In the genomic region with DNA sequence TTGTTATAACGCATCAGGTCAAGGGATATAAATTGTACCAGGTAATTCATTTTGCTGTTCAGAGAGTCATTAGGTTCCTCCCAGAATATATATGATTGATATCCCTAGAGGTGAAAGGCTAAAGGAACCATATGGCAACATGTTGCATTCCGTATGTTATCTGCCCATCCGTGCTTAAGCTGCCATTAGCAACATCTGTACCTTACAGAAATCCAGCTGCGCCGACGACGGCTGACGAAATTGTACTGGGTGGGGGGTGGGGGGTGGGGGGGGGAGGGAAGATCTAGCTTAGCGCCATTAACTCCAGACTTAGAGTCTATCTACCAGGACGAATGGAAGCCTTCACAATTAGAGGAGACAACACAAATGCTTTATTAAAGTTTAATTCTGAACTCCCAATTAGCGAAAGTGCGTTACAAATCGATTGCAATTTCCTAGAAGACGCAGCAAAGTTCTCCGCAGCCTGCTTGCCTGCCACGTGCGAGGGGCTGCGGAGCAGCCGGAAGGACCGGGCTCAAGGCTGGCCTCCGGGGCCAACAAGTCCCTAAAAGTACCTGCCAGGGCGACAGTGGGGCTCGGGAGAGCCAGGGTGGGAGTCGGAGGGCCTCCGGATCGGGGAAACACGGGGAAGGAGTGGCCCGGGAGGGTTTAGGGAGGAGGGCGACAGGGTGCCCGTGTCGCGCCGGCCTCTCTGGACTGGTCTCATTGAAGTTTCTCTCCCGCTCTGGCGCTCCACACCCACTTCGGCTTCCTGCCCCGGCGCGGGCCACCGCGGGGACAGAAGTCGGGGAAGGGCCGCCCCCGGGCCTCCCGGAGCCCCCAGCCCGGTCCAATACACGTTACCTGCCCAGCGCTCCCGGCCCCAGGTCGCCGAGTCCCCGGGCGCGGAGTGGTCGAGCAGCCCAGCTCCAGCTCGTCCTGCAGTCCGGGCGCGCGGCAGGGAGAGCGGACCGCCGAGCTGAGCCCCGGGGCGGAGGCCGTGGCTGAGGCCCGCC, we compare ENCODE assay signal across 8 mouse cellular contexts. TPM values are rescaled to one million over a fixed set of nuclear protein-coding genes. Genes with fewer than 3 reads are reported as not detected.
DNase-seq lines count a peak whose midpoint lies in the region; ATAC-seq and TF ChIP-seq lines count a peak whose summit lies in the region.

No protein-coding gene starts in this region.

- peak; percentile 89 for ATAC-seq in embryonic facial prominence, embryonic 11.5 days (replicated peaks; ENCODE audit: insufficient number of reproducible peaks, low FRiP score, low TSS enrichment, low read depth)
- peak; percentile 74 for ATAC-seq in lung, postnatal 0 days

- TF ChIP-seq CTCF in C2C12 (IDR thresholded peaks at IDR 0.05; ENCODE audit: control insufficient read depth, insufficient read depth, insufficient read length): no peak
- no peak for TF ChIP-seq CTCF in kidney, adult 2 months (conservative IDR thresholded peaks at IDR 0.05; ENCODE audit: insufficient read depth, insufficient read length, low read depth, low read length)
- TF ChIP-seq CTCF in lung, postnatal 0 days (IDR thresholded peaks at IDR 0.05): no peak
- TF ChIP-seq CTCF in olfactory bulb, adult 2 months (IDR thresholded peaks at IDR 0.05; ENCODE audit: insufficient read depth, low read depth, low read length): no peak

- TF ChIP-seq EP300 in lung, postnatal 0 days (IDR thresholded peaks at IDR 0.05): no peak

- H3K4me2 ChIP-seq in embryonic facial prominence, embryonic 11.5 days (ENCODE audit: low read depth, low read length): peak overlapping the region; percentile 74
- H3K4me2 ChIP-seq in lung, postnatal 0 days (replicated peaks; ENCODE audit: low read depth, low read length): peak overlapping the region; percentile 92

- no peaks in the 10 kb centered on the region for H3K4me1 ChIP-seq in embryonic facial prominence, embryonic 11.5 days (ENCODE audit: control insufficient read depth, insufficient read depth, low read length)
- no peaks in the 10 kb centered on the region for H3K4me1 ChIP-seq in kidney, adult 2 months (ENCODE audit: control insufficient read depth, insufficient read depth, low read length)
- H3K4me1 ChIP-seq in lung, postnatal 0 days (ENCODE audit: insufficient read depth, low read depth, low read length): peaks cover 4% of the 10 kb centered on the region; the same call in 1 of the 2 replicates
- H3K4me1 ChIP-seq in olfactory bulb, adult 2 months (ENCODE audit: control insufficient read depth, insufficient read depth, low read length): no peaks in the 10 kb centered on the region

- H3K27ac ChIP-seq in embryonic facial prominence, embryonic 11.5 days (replicated peaks; ENCODE audit: low read depth, low read length): peak overlapping the region; percentile 90
- H3K27ac ChIP-seq in kidney, adult 2 months (ENCODE audit: insufficient read depth, low read depth, low read length): peak overlapping the region; percentile 67; the same call in 1 of the 2 replicates
- H3K27ac ChIP-seq in lung, postnatal 0 days (ENCODE audit: low read length): peak overlapping the region; percentile 94
- H3K27ac ChIP-seq in olfactory bulb, adult 2 months (ENCODE audit: insufficient read depth, low read depth, low read length): no peak overlapping the region

- H3K27me3 ChIP-seq in C2C12 (ENCODE audit: control insufficient read depth, insufficient read depth, insufficient read length): no peaks in the 10 kb centered on the region
- no peaks in the 10 kb centered on the region for H3K27me3 ChIP-seq in embryonic facial prominence, embryonic 11.5 days (ENCODE audit: control insufficient read depth, insufficient read depth, low read length)
- no peaks in the 10 kb centered on the region; the same call in none of the 2 replicates for H3K27me3 ChIP-seq in kidney, adult 2 months (replicated peaks; ENCODE audit: control insufficient read depth, insufficient read depth, low read length)
- 0 out of 2 replicates have a peak, but pooled peaks cover 4% of the 10 kb centered on the region for H3K27me3 ChIP-seq in lung, postnatal 0 days (replicated peaks; ENCODE audit: insufficient read depth, low read length)

- peaks cover 47% of the 10 kb centered on the region for H3K79me3 ChIP-seq in C2C12 (ENCODE audit: low read depth)

- peaks cover 54% of the 10 kb centered on the region for H3K79me2 ChIP-seq in C2C12 (ENCODE audit: control insufficient read depth, insufficient read depth)

- H3K9me3 ChIP-seq in embryonic facial prominence, embryonic 11.5 days (replicated peaks; ENCODE audit: control insufficient read depth, low read length): no peaks in the 10 kb centered on the region
- H3K9me3 ChIP-seq in lung, postnatal 0 days (ENCODE audit: low read length): no peaks in the 10 kb centered on the region

- peaks cover 8% of the 10 kb centered on the region for H3K36me3 ChIP-seq in C2C12 (ENCODE audit: control insufficient read depth, insufficient read depth)
- no peaks in the 10 kb centered on the region for H3K36me3 ChIP-seq in embryonic facial prominence, embryonic 11.5 days (replicated peaks; ENCODE audit: control insufficient read depth, insufficient read depth, low read depth, low read length)
- no peaks in the 10 kb centered on the region for H3K36me3 ChIP-seq in kidney, adult 2 months (ENCODE audit: control insufficient read depth, insufficient read depth, low read length)
- no peaks in the 10 kb centered on the region for H3K36me3 ChIP-seq in lung, postnatal 0 days (ENCODE audit: insufficient read depth, low read length)

- DNase-seq in adrenal gland, adult (ENCODE audit: inconsistent age in 2 of 2, low spot score in 1 of 2): peak; percentile 71 to 91
- peak; percentile 60 for DNase-seq in embryonic facial prominence, embryonic 11.5 days (ENCODE audit: low spot score)
- DNase-seq in heart, adult 9 months (ENCODE audit: low spot score in 2 of 2): peak; percentile 63 to 66
- peak; percentile 58 for DNase-seq in kidney, adult 2 months
- DNase-seq in lung, postnatal 0 days (ENCODE audit: low spot score): peak; percentile 78
- DNase-seq in right cerebral cortex, adult 18-20 months: no peak

- H3K4me3 ChIP-seq in C2C12 (ENCODE audit: insufficient read depth, poor library complexity, severe bottlenecking): peak overlapping the region; percentile 90
- peak overlapping the region; percentile 95 for H3K4me3 ChIP-seq in embryonic facial prominence, embryonic 11.5 days (ENCODE audit: low read depth, low read length)
- peak overlapping the region; percentile 49 for H3K4me3 ChIP-seq in kidney, adult 2 months (ENCODE audit: insufficient read depth, low read depth, low read length)
- H3K4me3 ChIP-seq in lung, postnatal 0 days (ENCODE audit: low read depth, low read length): peak overlapping the region; percentile 94
- peak overlapping the region; percentile 94 for H3K4me3 ChIP-seq in olfactory bulb, adult 2 months (ENCODE audit: insufficient read depth, low read depth, low read length)

- TF ChIP-seq POLR2A in kidney, adult 2 months (IDR thresholded peaks at IDR 0.05; ENCODE audit: low read depth, low read length): no peak
- no peak for TF ChIP-seq POLR2A in olfactory bulb, adult 2 months (IDR thresholded peaks at IDR 0.05; ENCODE audit: insufficient read depth, low read depth, low read length)

- WGBS in embryonic facial prominence, embryonic 11.5 days: under 1% methylated on average over 54 of the region's 67 CpGs
- WGBS in kidney, adult 2 months: 2% methylated on average over 66 of the region's 67 CpGs
- under 1% methylated on average over 52 of the region's 67 CpGs for WGBS in lung, postnatal 0 days
- 2% methylated on average over 64 of the region's 67 CpGs for WGBS in olfactory bulb, adult 2 months

- peak overlapping the region; percentile 97 for H3K9ac ChIP-seq in embryonic facial prominence, embryonic 11.5 days (replicated peaks; ENCODE audit: low read length)
- H3K9ac ChIP-seq in lung, postnatal 0 days (replicated peaks; ENCODE audit: low read depth): peak overlapping the region; percentile 96

- H3ac ChIP-seq in C2C12 (ENCODE audit: control insufficient read depth, insufficient read length, low read depth): peak overlapping the region; percentile 98

TF ChIP-seq in C2C12, 6 proteins besides CTCF, POLR2A, EP300 and RAD21:
- TF ChIP-seq USF1 (IDR thresholded peaks at IDR 0.05; ENCODE audit: low read depth): no peak
- peak; percentile 90 for TF ChIP-seq MAX (IDR thresholded peaks at IDR 0.05)

RNA-seq across cellular contexts. Expression of a gene that starts 0.5 kb away (rescaled TPM):
- 8.0 TPM for polyA plus RNA-seq in C2C12 (2012; fragmentation: generic; extraction: Trizol)
- 3.7 and 5.7 TPM in 2 replicates for polyA plus RNA-seq in embryonic facial prominence, embryonic 11.5 days (2014; fragmentation: Nextera tagmentation; extraction: Ambion mirVana)
- polyA plus RNA-seq in kidney, adult 2 months (2012; rRNA removed): 0.33 and 1.0 TPM in 2 replicates
- polyA plus RNA-seq in lung, postnatal 0 days (2015; fragmentation: Nextera tagmentation; extraction: Ambion mirVana): 2.7 and 2.9 TPM in 2 replicates
- polyA plus RNA-seq in olfactory bulb, adult 2 months (2012; ENCODE audit: insufficient read depth, insufficient read length, low replicate concordance, missing spikeins): not detected in 2 replicates
